Mouse (Mus musculus) limb, embryonic 12.5 days (tissue): Measurements from ENCODE around the gene Cct4. TPM values are rescaled to one million over a fixed set of nuclear protein-coding genes. Genes with fewer than 3 reads are reported as not detected.

Source experiments
- ATAC-seq: fragments of 200-750 bp; cut with Nextera tagmentation; 2 replicates; pipeline ENCODE4 v1.8.0; 2017; ENCODE audit warnings: low read depth, moderate TSS enrichment; ENCODE audit not compliant: insufficient number of reproducible peaks, insufficient read depth, low FRiP score, low TSS enrichment
- H3K27ac ChIP-seq: fragments of 300-500 bp; sonication (generic); 2 replicates; pipeline ENCODE4 v1.5.1; 2016; ENCODE audit warnings: mild to moderate bottlenecking, moderate library complexity
- H3K27me3 ChIP-seq: fragments of 300-500 bp; sonication (generic); 2 replicates; pipeline ENCODE4 v1.6.1; 2016; ENCODE audit warnings: mild to moderate bottlenecking, moderate library complexity
- H3K36me3 ChIP-seq: fragments of 300-500 bp; sonication (generic); 2 replicates; pipeline ENCODE4 v1.6.1; 2016; ENCODE audit warnings: mild to moderate bottlenecking, moderate library complexity
- H3K4me1 ChIP-seq: fragments of 300-500 bp; sonication (generic); replicated peaks from 2 replicates; pipeline ENCODE4 v1.6.1; 2016
- H3K4me2 ChIP-seq: fragments of 300-500 bp; sonication (generic); 2 replicates; pipeline ENCODE4 v1.6.1; 2016; ENCODE audit warnings: mild to moderate bottlenecking, moderate library complexity
- H3K4me3 ChIP-seq: fragments of 300-500 bp; sonication (generic); replicated peaks from 2 replicates; pipeline ENCODE4 v1.5.1; 2016; ENCODE audit warnings: mild to moderate bottlenecking
- H3K9ac ChIP-seq: fragments of 300-500 bp; sonication (generic); replicated peaks from 2 replicates; pipeline ENCODE4 v1.6.1; 2016; ENCODE audit warnings: mild to moderate bottlenecking, moderate library complexity
- H3K9me3 ChIP-seq: fragments of 300-500 bp; sonication (generic); 2 replicates; pipeline ENCODE4 v1.6.1; 2016; ENCODE audit warnings: mild to moderate bottlenecking, moderate library complexity
- WGBS: fragments of 180-500 bp; shearing (Covaris S2); methylation state at CpG from one replicate; pipeline ENCODE4 v1.1.7; 2016; 5-methylcytosine and 5-hydroxymethylcytosine counted together
- polyA plus RNA-seq: library from polyadenylated mRNA; unstranded; fragments of >200 nt; fragmentation: Nextera tagmentation; extraction: Ambion mirVana; gene quantifications from 2 replicates; pipeline ENCODE4 v1.2.1, GENCODE M21; 2016

The Cct4 gene
- polyA plus RNA-seq, 1 experiment from 2014 or later = 347 TPM

GRCm38 (mm10) chr11:23029399-23029798 is 39.1 kb downstream of the Cct4 start:
- Histone ChIP-seq H3K9ac (no peak overlapping the region), H3K27ac (no peak overlapping the region), H3K9me3 (no peaks in the 10 kb centered on the region), H3K27me3 (no peaks in the 10 kb centered on the region), H3K36me3 (no peaks in the 10 kb centered on the region), H3K4me2 (no peak overlapping the region), H3K4me3 (no peak overlapping the region), H3K4me1 (no peaks in the 10 kb centered on the region)
- no peak for ATAC-seq
- WGBS = 84% methylated on average over 6 of the region's 6 CpGs

- no peak for ATAC-seq
- Histone ChIP-seq H3K9me3 (no peaks in the 10 kb centered on the region), H3K36me3 (no peaks in the 10 kb centered on the region), H3K27me3 (0 out of 2 replicates have a peak, but pooled peaks cover 5% of the 10 kb centered on the region), H3K4me3 (no peak overlapping the region), H3K4me2 (no peak overlapping the region), H3K9ac (no peak overlapping the region), H3K27ac (no peak overlapping the region), H3K4me1 (peaks cover 14% of the 10 kb centered on the region)
- WGBS = 39% methylated on average over 5 of the region's 5 CpGs
Measured at GRCm38 (mm10) chr11:23047252-23047651, 56.9 kb downstream of the Cct4 start.

- H3K4me3 ChIP-seq = peak overlapping the region; percentile 13
- no peak overlapping the region for H3K27ac ChIP-seq
Measured at GRCm38 (mm10) chr11:23047663-23048582, 57.6 kb downstream of the Cct4 start.

GRCm38 (mm10) chr11:23049642-23050041 is 59.3 kb downstream of the Cct4 start:
- Histone ChIP-seq H3K9me3 (no peaks in the 10 kb centered on the region), H3K4me1 (peaks cover 14% of the 10 kb centered on the region), H3K27me3 (0 out of 2 replicates have a peak, but pooled peaks cover 5% of the 10 kb centered on the region), H3K4me3 (no peak overlapping the region), H3K9ac (no peak overlapping the region), H3K27ac (no peak overlapping the region), H3K36me3 (no peaks in the 10 kb centered on the region), H3K4me2 (no peak overlapping the region)
- ATAC-seq = no peak

More at GRCm38 (mm10) chr11:23047663-23048582, 57.6 kb downstream of the Cct4 start:
- H3K4me2 ChIP-seq = peak overlapping the region; percentile 44
- H3K36me3 ChIP-seq = no peaks in the 10 kb centered on the region
- no peak for ATAC-seq
- H3K27me3 ChIP-seq = 0 out of 2 replicates have a peak, but pooled peaks cover 5% of the 10 kb centered on the region
- peaks cover 14% of the 10 kb centered on the region for H3K4me1 ChIP-seq
- no peak overlapping the region for H3K9ac ChIP-seq
- no peaks in the 10 kb centered on the region for H3K9me3 ChIP-seq
- WGBS = 26% methylated on average over 20 of the region's 20 CpGs

GRCm38 (mm10) chr11:23052353-23052752 is 62.0 kb downstream of the Cct4 start:
- Histone ChIP-seq H3K4me1 (peaks cover 14% of the 10 kb centered on the region), H3K27ac (no peak overlapping the region), H3K27me3 (0 out of 2 replicates have a peak, but pooled peaks cover 5% of the 10 kb centered on the region), H3K36me3 (no peaks in the 10 kb centered on the region), H3K4me3 (no peak overlapping the region), H3K4me2 (no peak overlapping the region), H3K9me3 (no peaks in the 10 kb centered on the region), H3K9ac (no peak overlapping the region)
- ATAC-seq = no peak
- WGBS = 61% methylated on average over 4 of the region's 4 CpGs

Other genes with a start within 250 kb of the Cct4 start
- 4.1 and 6.4 TPM in 2 replicates for gene B3gnt2, start 129.6 kb upstream of the Cct4 start, polyA plus RNA-seq
- gene Zrsr1, start 18.5 kb upstream of the Cct4 start, polyA plus RNA-seq = 2.9 and 3.0 TPM in 2 replicates
- 5.9 and 6.5 TPM in 2 replicates for gene Gm28048, start 8.4 kb upstream of the Cct4 start, polyA plus RNA-seq
- gene Commd1, start 8.1 kb upstream of the Cct4 start, polyA plus RNA-seq = 382 and 388 TPM in 2 replicates
- 2.3 and 3.3 TPM in 2 replicates for gene Fam161a, start 17.0 kb downstream of the Cct4 start, polyA plus RNA-seq